ENCODE assay signal across 11 mouse cellular contexts in genomic region chr16:27443941-27444340, GRCm38 (mm10). TPM values are rescaled to one million over a fixed set of nuclear protein-coding genes. Genes with fewer than 3 reads are reported as not detected.
A peak's percentile ranks its signal among the peaks of the same experiment; 100 is the strongest.
DNase-seq lines count a peak whose midpoint lies in the region; ATAC-seq and TF ChIP-seq lines count a peak whose summit lies in the region.
"Had no signal": no experiment of that assay in that cellular context is flagged by ENCODE, and none has a peak within 500 bp of the region (broad histone marks: within the 10 kb centered on the region; RNA-seq: fewer than 3 reads in every experiment).

No protein-coding gene starts in this region.

- TF ChIP-seq CTCF in lung, embryonic 14.5 days (IDR thresholded peaks at IDR 0.05; ENCODE audit: low read depth) = no peak
- no peak for TF ChIP-seq CTCF in lung, adult 2 months (IDR thresholded peaks at IDR 0.05; ENCODE audit: insufficient read depth, low read length)
- TF ChIP-seq CTCF in MEL (IDR thresholded peaks at IDR 0.05 in 2 of 3, conservative IDR thresholded peaks at IDR 0.05 in 1 of 3; ENCODE audit: control insufficient read depth in 1 of 3, insufficient read depth in 1 of 3, low read depth in 2 of 3, low read length in 3 of 3, poor library complexity in 1 of 3, severe bottlenecking in 1 of 3) = peak in 1 of 3 experiments; percentile 34; a peak in 2 of 6 replicates

- peak; percentile 42 for TF ChIP-seq RAD21 in MEL (IDR thresholded peaks at IDR 0.05; ENCODE audit: low read depth, low read length)

- no peak overlapping the region for H3K9ac ChIP-seq in lung, embryonic 14.5 days
- H3K9ac ChIP-seq in MEL (ENCODE audit: control insufficient read depth, low read depth, low read length, poor library complexity, severe bottlenecking) = no peak overlapping the region
- H3K9ac ChIP-seq: lung, embryonic 15.5 days had no signal

- no peaks in the 10 kb centered on the region for H3K4me1 ChIP-seq in lung, embryonic 14.5 days (ENCODE audit: insufficient read depth)
- no peaks in the 10 kb centered on the region for H3K4me1 ChIP-seq in lung, adult 2 months (ENCODE audit: control insufficient read depth, insufficient read depth, low read length)
- H3K4me1 ChIP-seq in MEL (ENCODE audit: control insufficient read depth in 1 of 2, insufficient read depth in 2 of 2, low read length in 2 of 2) = no peaks in the 10 kb centered on the region
- H3K4me1 ChIP-seq: embryonic facial prominence, embryonic 10.5 days; heart, embryonic 10.5 days; lung, embryonic 15.5 days had no signal

- H3K36me3 ChIP-seq in lung, embryonic 14.5 days (ENCODE audit: insufficient read depth) = peaks cover 62% of the 10 kb centered on the region
- no peaks in the 10 kb centered on the region; a peak in 1 of 4 replicates for H3K36me3 ChIP-seq in MEL (ENCODE audit: control insufficient read depth in 1 of 2, insufficient read depth in 2 of 2, low read length in 2 of 2)

- no peaks in the 10 kb centered on the region for H3K27me3 ChIP-seq in lung, embryonic 14.5 days (ENCODE audit: insufficient read depth, low read length)
- no peaks in the 10 kb centered on the region for H3K27me3 ChIP-seq in MEL (ENCODE audit: control insufficient read depth in 1 of 2, insufficient read depth in 2 of 2, low read length in 2 of 2)
- H3K27me3 ChIP-seq: lung, embryonic 15.5 days had no signal

- no peak overlapping the region for H3K4me2 ChIP-seq in lung, embryonic 14.5 days
- H3K4me2 ChIP-seq: lung, embryonic 15.5 days had no signal

- no peak overlapping the region for H3K4me3 ChIP-seq in lung, embryonic 14.5 days (ENCODE audit: low read depth, low read length)
- no peak overlapping the region for H3K4me3 ChIP-seq in lung, adult 2 months (replicated peaks; ENCODE audit: extremely low read depth, low read depth, low read length)
- no peak overlapping the region for H3K4me3 ChIP-seq in MEL (ENCODE audit: control insufficient read depth in 1 of 2, insufficient read depth in 1 of 2, low read depth in 2 of 2, low read length in 2 of 2)
- H3K4me3 ChIP-seq: embryonic facial prominence, embryonic 10.5 days; heart, embryonic 10.5 days; lung, embryonic 15.5 days had no signal

- no peak overlapping the region for H3K27ac ChIP-seq in lung, embryonic 14.5 days (ENCODE audit: low read depth)
- H3K27ac ChIP-seq in MEL (ENCODE audit: control insufficient read depth, low read depth, low read length) = no peak overlapping the region
- H3K27ac ChIP-seq: embryonic facial prominence, embryonic 10.5 days; heart, embryonic 10.5 days; lung, embryonic 15.5 days had no signal

- TF ChIP-seq POLR2A in lung, adult 2 months (IDR thresholded peaks at IDR 0.05; ENCODE audit: borderline replicate concordance, extremely low read depth, low read depth, low read length) = no peak
- TF ChIP-seq POLR2A in MEL (IDR thresholded peaks at IDR 0.05; ENCODE audit: control insufficient read depth in 1 of 2, insufficient read depth in 1 of 2, low read depth in 1 of 2, low read length in 2 of 2, poor library complexity in 1 of 2) = no peak

- H3K9me3 ChIP-seq in lung, embryonic 14.5 days (ENCODE audit: low read depth, low read length) = no peaks in the 10 kb centered on the region
- no peaks in the 10 kb centered on the region for H3K9me3 ChIP-seq in MEL (replicated peaks; ENCODE audit: insufficient read depth, low read length)
- H3K9me3 ChIP-seq: embryonic facial prominence, embryonic 10.5 days; heart, embryonic 10.5 days; lung, embryonic 15.5 days had no signal

- intact Hi-C loops in heart, postnatal 10 days (cut with DNase I) = no loop called here
- intact Hi-C loops in heart, postnatal 25 days (cut with DNase I) = no loop called here

- no peak for TF ChIP-seq EP300 in MEL (IDR thresholded peaks at IDR 0.05; ENCODE audit: low read depth in 1 of 2, low read length in 2 of 2)

- no peaks in the 10 kb centered on the region for H3K79me2 ChIP-seq in MEL (ENCODE audit: control insufficient read depth, insufficient read depth, low read length, poor library complexity)

- ATAC-seq in lung, embryonic 14.5 days (ENCODE audit: insufficient read depth) = no peak
- ATAC-seq in erythroblast, adult 5-6 weeks (replicated peaks; ENCODE audit: low FRiP score, poor library complexity, severe bottlenecking) = no peak
- no peak for ATAC-seq in erythroid progenitor cell, adult 5-6 weeks (replicated peaks; ENCODE audit: low FRiP score, poor library complexity, severe bottlenecking)

- DNase-seq in heart, postnatal 10 days = peak; percentile 5 to 9
- no peak for DNase-seq in heart, postnatal 25 days (ENCODE audit: low spot score)
- peak; percentile 11 for DNase-seq in lung, embryonic 14.5 days
- DNase-seq in lung, adult 2 months = no peak
- peak; percentile 34 for DNase-seq in MEL (ENCODE audit: low read depth, low spot score)
- DNase-seq in kidney, postnatal 36 days = peak; percentile 37 to 62

- WGBS in lung, embryonic 14.5 days = 89% methylated on average over 3 of the region's 3 CpGs
- WGBS in lung, adult 2 months = 67% methylated on average over 3 of the region's 3 CpGs

TF ChIP-seq in MEL, 35 proteins besides CTCF, POLR2A, EP300 and RAD21:
- peak; percentile 43 for TF ChIP-seq SMC3 (IDR thresholded peaks at IDR 0.05; ENCODE audit: low read depth, low read length)
- no peak for TF ChIP-seq ETS1 (IDR thresholded peaks at IDR 0.05; ENCODE audit: low read depth, low read length)
- TF ChIP-seq E2F4 (IDR thresholded peaks at IDR 0.05; ENCODE audit: borderline replicate concordance, low read depth, low read length) = no peak
- TF ChIP-seq KAT2A (conservative IDR thresholded peaks at IDR 0.05; ENCODE audit: low read depth, low read length) = no peak
- no peak for TF ChIP-seq ZC3H11A (IDR thresholded peaks at IDR 0.05; ENCODE audit: low read depth, low read length)
- no peak for TF ChIP-seq USF1 (IDR thresholded peaks at IDR 0.05; ENCODE audit: low read depth, low read length)

RNA-seq across cellular contexts. Expression of gene Ccdc50, which starts 55.3 kb away (rescaled TPM):
- total RNA-seq in heart, postnatal 10 days (2021) = 10 to 100 TPM; 56.6 to 58.2 TPM
- total RNA-seq in heart, postnatal 25 days (2021) = 10 to 100 TPM; 40.5 to 42.3 TPM
- 61.1 and 62.4 TPM in 2 replicates for polyA plus RNA-seq in lung, embryonic 14.5 days (2014; fragmentation: Nextera tagmentation; extraction: Ambion mirVana)
- 15.6 and 16.4 TPM in 2 replicates for polyA plus RNA-seq in lung, adult 2 months (2012; rRNA removed)
- 15.1 and 22.2 TPM in 2 replicates for total RNA-seq in MEL (2012; rRNA removed)
- 10 to 100 TPM; 20.4 to 30.6 TPM for polyA plus RNA-seq in MEL (2012; ENCODE audit: insufficient read depth in 1 of 2, insufficient read length in 2 of 2, low read depth in 1 of 2, low replicate concordance in 2 of 2, missing spikeins in 1 of 2)
- 27.5 and 42.6 TPM in 2 replicates for total RNA-seq in erythroblast, adult 5-6 weeks (2015; ENCODE audit: low replicate concordance)
- 15.9 and 37.7 TPM in 2 replicates for total RNA-seq in erythroblast, adult 5-6 weeks (2017; ENCODE audit: low replicate concordance)
- total RNA-seq in erythroid progenitor cell, adult 5-6 weeks (2015; ENCODE audit: low replicate concordance) = 19.8 and 37.3 TPM in 2 replicates
- total RNA-seq in erythroid progenitor cell, adult 5-6 weeks (2017; ENCODE audit: low replicate concordance) = 7.6 and 10.8 TPM in 2 replicates

Comparison
In these comparisons a context has a peak if more than half of its experiments do, and no peak if none do; other contexts are left out.
1. DNase-seq: peak in heart, postnatal 10 days (2 of 2), lung, embryonic 14.5 days (single experiment), MEL (single experiment) and kidney, postnatal 36 days (2 of 2); none in heart, postnatal 25 days (single experiment) and lung, adult 2 months (single experiment).